Mouse (Mus musculus): ENCODE results near the gene Fyn.

Gene Fyn

DNA sequence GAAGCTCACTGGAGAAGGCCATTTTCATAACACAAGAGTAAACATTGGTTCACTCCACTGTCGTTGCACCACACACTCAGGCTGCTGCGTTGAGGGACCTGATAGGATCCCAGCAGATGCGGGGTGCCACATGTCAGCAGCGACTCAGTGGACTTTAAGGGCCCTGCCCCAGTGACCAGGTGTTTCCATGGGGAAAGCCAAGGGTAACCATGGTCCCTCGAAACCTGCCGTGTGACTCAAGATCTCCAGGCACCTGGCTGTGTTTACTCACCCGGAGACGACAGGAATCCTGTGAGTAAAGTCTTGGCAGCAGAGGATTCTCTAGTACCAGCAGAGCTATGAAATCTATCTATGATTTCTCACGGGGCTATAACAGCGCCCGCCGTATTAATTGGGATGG lies 198.2 kb downstream of the Fyn start:
- no peak for DNase-seq (ENCODE audit: low spot score in 2 of 2)

DNA sequence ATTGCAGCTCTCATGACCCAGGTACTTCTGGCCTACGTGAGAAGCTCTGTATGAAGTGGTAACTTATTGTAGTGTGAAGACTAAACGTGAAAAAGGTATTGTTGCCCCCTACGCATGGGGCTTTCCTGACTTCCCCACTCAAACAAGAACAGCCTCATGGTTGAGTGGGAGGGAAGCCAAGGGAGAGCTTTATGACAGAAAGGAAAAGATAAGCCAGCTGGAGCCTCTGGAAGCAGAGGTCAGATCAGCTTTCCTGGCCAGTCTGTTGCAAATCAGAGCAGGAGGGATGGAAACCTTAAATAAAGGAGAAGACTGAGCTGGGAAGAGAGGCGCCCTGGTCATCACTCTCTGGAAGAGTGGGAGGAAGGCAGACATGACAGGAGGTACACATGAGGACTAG lies 200.3 kb downstream of the Fyn start:
- no peak for DNase-seq (ENCODE audit: low spot score in 2 of 2)

DNA sequence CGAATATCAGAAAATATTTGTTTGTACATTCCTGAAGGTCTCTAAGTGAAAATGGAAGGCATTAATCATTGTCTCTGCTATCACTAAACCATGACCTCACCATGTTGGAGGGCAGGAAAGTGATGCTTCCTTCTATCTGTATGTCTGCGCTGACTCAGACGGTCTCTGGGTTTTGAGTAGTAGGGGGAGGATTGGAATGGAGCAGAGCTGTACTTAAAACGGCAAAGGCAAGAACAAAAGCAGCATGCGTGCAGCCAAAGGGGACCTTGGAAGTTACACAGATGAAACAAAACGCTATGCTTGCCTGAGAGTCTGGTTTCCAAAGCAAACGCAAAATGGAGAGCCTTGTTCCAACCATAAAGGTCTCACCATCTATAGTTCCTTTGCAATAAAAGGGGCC lies 202.4 kb downstream of the Fyn start:
- DNase-seq (ENCODE audit: low spot score in 2 of 2), result no peak

DNA sequence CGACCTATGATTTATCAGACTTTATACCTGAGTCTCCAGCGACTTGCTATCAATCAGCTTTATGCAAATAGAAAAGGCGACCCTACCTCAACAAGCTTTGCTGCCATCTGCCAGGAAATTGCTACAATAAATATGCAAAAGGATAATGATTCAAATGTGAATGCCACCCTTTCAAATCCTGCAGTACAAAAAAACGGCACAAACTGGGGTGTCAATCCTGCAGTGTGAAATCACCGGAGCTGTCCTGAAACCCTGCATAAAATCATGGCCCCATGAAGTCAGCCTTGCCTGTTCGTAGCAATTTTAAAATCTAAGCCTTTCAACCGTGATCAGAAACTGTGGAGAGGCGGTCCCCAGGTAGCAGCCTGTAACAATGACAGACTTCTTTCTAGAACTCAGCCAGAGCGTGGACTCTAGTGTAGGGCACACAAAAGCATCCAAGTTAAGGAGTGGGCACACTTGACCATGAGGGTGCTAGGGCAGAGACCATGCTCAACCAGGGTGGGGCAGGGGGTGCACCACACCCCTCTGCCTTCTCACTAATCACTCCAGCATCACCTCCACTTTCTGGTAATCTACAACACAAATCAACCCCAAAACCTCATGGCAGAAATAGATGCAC lies 203.5 kb downstream of the Fyn start:
- DNase-seq (ENCODE audit: low spot score in 2 of 2), result no peak

DNA sequence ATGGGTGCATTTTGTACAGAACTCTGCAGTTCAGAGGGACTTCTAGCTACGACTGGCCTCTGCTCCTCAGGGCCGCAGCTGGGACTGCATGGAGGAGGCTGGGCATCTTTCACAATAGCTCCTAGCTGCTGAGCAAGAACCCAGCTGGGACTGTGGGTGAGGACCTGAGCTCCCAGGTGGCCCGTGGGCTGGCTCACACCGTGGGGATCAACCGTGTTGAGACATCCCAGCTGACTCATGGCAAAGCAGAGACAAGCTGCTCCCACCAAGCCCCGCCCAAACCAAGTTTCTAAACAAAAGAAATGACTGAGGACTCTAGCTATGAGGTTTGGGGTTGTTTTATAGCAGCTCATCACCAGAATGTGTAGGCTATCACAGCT lies 204.0 kb downstream of the Fyn start:
- no peak for DNase-seq (ENCODE audit: low spot score in 2 of 2)

DNA sequence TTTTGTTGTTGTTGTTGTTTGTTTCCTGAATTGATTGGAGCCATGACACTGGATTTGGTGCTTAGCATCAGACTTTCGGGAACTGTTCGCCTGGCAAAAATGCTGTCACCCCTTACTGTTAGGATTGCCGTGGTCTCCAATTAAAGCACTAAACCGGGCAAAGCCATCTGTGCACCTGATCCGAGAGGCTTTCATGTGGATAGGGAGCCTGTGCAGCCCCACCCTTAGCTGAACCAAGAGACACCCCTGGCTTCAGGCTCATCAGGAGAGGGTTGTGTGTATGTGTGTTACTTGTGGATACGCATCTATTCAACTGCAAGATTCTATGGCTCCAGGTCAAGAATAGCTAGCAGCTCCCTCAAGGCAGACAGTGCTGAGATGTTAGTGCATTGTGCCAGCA lies 207.8 kb downstream of the Fyn start:
- no peak for DNase-seq (ENCODE audit: low spot score in 2 of 2)

DNA sequence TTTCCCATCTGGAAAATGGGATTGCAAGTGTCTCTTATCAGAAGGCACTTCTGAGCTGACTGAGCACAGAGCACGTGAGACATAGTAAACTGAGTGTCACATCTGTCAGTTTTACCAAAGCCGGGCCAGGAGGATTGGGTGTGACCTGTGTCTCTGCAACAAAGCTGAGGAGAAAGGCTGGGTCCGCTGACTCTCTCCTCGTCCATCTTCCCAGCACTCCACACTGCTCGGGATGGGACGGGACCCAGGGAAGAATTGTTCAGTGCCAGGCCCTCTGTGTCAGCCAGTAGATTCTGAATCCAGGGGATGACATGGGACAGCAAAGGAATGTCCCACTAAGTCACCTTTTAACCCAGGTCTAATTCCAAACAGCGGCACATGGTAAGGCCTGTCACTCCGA lies 211.8 kb downstream of the Fyn start:
- no peak for DNase-seq (ENCODE audit: low spot score in 2 of 2)

DNA sequence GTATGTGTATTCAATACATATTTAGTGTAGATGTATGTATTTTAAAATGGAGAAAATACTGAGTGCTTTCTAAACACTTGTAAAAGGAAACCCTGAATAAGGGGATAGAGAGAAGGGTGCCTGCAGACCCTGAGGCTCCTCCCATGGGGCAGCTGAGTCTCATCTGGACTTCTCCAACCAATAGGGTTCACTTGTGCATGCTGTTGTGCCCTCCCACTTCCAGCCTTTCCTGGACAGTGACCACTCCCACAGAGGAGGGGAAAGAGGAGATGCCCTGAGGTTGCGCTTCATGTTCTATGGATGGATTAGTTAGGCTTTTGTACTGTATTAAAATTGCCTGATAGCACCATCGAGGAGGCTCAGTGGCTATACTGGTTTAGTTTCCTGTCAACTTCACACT lies 213.7 kb downstream of the Fyn start:
- DNase-seq (ENCODE audit: low spot score in 2 of 2), result no peak

DNA sequence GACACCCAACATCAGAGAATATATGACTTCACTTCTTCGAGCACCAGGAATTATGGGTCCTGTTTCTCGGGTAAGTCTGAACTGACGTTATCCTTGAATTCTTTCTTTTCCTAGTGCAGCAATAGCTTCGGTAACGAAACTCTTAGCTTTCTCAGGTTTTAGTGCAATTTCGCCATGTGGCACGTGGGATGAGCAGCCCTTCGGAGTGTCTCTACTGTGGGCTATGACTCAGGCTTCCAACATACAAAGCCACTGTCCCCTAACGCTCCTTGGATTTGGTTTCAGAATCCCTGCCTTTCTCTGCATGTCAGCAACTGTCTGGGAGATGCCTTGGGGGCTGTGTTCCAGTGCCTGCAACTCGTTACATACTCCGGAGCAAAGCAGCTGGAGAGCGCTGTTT lies 215.1 kb downstream of the Fyn start:
- no peak for DNase-seq (ENCODE audit: low spot score in 2 of 2)

DNA sequence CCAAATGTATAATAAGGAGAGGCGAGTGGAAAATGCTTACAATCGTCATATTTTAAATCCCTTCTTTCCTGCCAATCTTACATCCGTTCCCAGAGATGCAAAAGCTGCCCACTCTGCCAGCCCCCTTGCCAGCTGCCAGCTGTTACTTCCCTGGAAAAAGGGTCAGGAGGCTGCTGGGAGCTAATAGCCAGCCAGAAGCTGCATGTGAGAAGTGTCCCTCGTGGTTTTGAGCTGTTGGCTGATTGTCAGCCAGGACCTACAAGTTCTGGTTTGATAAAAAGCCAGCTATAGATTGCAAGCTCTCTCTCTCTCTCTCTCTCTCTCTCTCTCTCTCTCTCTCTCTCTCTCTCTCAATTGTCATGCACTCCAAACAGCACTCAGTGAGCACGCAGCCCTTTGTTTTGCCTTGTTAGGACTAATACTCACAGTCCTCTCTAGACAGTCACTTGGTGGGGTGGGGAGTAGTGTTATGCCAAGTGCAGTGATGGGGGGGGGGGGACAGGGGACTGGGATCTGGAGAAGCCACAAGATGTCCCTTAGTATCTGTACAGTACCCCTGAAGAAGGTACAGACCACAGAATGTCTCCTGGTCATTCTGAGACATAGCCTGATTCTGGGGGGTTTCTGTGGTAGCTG lies 218.8 kb downstream of the Fyn start:
- no peak for DNase-seq (ENCODE audit: low spot score in 2 of 2)

DNA sequence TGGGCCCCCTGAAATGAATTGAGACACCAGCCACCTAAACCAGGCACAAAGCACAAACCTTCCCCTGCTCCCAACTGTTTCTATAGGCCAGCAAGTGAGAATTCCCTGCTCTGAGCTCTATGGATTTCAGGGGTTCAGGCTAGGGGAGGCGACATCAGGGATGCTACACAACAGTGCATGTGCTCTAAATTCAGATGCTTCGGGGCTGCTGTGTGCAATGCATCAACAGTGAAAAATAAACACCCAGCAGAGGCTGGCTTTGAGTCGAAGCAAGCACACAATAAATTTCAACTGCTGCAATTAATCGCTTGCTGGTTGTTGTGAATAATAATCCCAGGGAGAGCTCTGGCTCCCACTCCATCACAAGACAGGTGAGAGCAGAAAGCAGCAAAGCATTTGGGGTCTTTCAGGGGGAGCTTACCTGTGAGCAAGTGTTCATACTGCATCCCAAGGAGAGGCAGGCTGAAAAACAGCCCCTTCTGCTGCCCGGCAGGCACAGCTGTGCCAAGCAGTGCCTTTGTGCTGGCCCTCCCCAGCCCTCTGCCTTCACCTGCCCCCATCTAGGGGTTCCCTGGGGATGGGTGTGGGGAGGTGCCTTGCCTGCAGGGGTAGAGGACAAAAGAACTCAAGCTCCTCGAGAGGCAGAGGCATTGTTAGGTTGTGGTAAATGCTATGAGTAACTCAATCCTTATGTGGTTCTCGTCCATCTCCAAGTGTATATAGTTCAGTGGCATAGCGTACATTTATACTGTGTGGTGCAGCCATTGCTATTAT lies 219.5 kb downstream of the Fyn start:
- DNase-seq (ENCODE audit: low spot score in 2 of 2), result no peak

DNA sequence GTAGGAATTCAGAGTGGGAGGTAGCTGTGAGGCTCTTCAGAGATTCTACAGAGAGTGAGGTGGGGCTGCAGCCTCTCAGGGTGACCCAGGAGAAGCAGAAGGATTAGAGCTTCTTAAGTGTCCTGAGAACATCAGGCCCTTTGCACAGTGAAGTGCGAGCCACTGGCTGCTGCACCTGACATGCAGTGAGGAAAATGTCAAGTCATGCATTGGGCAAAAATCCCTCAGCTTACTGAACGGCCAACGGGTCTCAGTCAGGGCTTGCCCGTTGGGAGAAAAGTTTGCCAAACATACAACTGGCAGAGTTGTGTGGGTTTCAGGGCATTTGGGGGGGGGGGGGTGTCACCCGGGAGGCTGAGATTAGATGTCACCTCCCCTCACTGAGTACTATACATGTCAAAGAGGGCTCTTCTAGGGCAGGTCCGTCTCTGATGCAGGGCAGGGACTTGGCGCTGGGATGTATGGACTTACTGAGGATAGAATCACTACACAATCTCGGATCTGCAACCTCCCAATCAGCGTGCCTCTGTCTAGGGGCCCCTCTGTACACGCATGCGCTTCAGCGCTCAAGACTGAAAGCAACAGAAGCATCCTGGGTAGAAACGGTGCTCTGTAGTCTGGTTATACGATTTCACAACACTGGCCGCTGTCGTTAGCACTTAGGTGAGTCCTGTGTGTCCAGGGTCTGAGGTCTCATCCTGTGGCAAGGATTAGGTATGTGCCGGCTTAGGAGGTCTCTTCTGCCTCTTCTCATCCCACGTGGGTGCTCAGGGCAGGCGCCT lies 221.3 kb downstream of the Fyn start:
- DNase-seq (ENCODE audit: low spot score in 2 of 2), result no peak

DNA sequence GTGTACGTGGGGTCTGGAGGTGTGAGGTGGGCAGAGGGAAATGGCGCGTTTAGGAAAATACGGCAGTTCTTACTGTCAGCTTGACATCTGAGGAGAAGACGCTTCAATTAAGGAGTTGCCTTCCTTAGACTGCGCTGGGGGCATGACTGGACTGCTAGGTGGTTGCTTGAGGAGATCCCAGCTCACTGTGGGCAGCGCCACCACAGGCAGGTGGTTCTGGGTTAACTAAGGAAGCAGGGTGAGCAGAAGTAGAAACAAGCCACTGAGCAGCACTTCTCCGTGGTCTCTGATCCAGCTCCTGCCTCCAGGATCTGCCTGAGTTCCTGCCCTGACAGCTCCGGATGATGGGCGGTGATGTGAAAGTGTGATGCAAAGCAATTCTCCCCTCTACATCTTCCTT lies 222.0 kb downstream of the Fyn start:
- DNase-seq (ENCODE audit: low spot score in 2 of 2), result no peak

DNA sequence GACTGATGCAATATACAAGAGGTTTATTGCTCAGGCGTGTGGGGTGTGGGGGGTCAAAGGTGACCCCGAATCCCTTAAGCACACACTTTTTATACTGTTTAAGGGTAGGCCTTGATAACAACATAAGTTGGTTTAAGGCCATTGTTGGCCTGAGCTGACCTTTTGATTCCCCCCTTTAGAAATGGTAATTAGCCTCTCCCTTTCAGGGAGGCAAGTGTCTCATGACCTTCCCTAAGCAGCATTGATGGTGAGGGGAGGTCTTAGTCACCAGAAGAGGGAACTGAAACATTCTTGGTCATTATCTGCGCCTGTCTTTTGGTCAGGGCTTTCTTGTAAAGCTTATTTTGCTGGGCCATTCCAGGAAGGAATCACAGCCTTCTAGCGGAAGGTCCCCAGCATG lies 223.8 kb downstream of the Fyn start:
- no peak for DNase-seq (ENCODE audit: low spot score in 2 of 2)

DNA sequence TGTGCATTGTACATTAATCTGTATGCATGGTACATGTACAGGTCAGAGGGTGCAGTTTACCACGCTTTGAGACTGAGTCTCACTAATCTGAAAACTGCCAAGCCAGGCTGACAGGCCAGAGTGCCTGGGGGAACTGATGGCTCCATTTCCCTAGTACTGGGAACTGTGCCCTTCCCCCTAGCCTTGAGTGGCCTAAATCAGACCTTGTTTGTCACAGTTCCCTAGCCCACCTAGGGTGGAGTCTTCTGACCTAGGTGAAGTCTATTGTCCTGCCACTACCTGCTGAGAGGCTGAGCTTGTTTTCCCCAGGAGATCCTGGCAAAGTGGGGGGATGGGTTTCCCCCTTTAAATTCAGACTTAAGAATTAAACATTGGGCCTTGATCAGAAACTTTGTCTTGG lies 226.1 kb downstream of the Fyn start:
- DNase-seq (ENCODE audit: low spot score in 2 of 2), result no peak

DNA sequence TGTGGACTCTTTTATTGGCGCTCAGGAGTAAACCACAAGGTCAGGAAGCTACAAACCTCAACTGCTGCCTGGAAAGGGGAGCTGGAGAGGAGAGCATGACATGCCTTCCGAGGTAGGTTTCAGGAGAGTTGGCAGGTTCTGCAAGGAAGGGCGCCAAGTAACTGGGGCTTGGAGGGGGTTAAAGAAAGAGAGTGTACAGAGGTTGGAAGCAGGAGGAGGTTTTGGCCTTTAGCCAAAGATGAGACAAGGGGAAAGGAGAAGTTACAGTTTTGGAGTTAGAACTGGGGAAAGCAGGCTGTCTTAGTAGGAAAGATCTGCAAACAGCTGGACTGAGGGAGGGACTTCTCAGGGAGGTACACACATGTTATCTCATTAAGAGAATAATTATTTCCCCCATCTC lies 227.2 kb downstream of the Fyn start:
- no peak for DNase-seq (ENCODE audit: low spot score in 2 of 2)

DNA sequence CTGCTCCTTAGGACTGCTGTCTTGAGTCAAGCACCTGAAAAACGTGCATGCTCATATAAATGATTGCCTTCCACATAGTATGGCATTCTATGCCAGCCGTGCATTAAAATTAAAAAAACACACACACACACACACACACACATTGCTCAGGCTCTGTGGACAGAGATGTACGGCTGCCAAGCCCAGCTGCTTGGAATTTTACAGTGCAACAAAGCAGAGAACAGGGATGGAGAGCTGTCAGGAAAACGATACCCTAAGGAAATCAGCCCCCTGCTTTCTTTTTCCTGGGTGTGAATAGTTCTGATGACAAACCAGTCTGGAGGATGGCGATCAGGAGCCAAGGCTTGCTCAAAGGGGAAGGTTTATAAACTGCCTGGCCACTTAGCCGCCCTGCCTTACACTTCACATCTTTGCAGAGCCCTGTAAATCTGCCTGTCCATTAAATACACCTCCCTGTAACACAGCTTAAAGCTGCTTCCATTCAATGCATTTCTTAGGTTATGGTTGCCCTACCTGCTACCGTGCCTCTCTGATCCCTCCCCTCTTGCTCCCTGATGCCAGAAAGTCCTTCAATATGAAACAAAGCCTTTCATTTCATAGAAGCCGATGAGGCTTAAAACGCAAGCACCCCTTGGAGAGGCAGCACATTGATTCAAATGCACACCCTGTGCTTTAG lies 228.6 kb downstream of the Fyn start:
- no peak for DNase-seq (ENCODE audit: low spot score in 2 of 2)

DNA sequence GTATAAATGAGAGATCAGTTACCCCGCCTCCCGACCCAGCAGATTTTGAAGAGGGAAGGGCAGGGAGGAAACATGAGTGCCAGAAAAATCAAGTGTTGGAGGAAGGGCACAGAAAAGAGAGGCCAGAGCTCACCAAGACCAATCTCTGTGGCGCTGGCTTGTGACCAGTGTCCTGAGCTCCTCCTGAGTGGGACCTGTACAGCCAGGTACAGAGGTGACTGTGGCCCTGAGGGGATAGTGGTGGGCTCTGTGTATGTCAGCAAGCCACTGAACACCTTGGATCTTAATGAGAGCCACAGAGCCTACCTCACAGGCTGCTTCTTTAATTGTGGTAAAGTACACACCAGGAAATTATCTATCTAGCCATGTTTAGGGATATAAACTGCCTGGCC lies 229.1 kb downstream of the Fyn start:
- no peak for DNase-seq (ENCODE audit: low spot score in 2 of 2)

DNA sequence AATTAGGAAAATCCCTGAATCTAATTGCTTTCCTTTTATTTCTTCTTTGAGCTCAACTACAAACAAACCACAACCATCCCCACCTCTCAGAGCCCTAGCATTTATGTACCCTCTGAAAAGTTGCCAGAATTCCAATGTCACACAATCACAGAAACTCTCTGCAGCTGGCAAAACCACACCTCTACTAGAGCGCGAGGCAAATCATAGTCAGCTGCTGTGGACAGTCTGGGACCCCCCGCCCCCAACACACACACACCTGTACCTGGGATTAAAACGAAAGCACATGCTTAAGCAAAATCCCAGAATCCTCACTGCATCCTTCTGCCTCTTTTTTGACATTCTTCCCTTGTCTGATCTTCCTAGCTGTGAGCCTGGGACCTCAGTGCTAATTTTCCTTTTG lies 230.9 kb downstream of the Fyn start:
- no peak for DNase-seq (ENCODE audit: low spot score in 2 of 2)

DNA sequence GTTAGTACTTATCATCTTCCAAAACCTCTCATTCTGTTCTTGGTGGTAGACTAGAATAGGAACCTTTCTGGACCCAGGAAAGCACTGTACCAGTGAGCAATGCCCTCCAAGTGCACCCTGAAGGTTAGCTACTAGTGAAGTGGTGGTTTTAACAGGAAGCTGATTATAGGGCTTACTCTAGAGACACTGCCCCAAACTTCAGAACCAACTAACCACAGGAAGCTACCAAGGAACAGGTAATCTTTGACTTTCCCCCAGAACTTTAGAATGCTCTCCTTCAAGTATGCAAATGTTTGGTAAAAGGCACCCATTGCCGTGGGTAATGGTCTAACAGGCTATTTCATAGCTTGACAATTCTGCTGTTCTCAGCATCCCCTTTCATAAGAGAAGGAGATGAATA lies 231.5 kb downstream of the Fyn start:
- peak; percentile 24 to 49 for DNase-seq (ENCODE audit: low spot score in 2 of 2)

DNA sequence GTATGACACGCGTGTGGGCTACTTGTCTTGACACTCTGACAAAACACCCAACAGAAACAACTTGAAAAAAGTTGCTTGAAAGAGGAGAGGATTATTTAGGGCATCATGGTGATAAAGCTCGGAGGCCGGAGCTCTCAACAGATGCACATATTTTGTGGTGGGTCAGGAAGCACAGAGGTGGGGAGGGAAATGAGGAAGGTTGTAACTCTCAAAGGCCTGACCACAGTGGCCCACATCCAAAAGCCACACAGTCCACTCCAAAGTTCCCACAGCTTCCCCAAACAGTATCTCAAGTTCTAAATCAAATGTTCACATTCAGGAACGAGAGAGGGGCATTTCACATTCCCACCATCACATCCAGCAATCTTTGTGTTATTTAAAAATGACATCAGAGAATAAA lies 232.4 kb downstream of the Fyn start:
- no peak for DNase-seq (ENCODE audit: low spot score in 2 of 2)

DNA sequence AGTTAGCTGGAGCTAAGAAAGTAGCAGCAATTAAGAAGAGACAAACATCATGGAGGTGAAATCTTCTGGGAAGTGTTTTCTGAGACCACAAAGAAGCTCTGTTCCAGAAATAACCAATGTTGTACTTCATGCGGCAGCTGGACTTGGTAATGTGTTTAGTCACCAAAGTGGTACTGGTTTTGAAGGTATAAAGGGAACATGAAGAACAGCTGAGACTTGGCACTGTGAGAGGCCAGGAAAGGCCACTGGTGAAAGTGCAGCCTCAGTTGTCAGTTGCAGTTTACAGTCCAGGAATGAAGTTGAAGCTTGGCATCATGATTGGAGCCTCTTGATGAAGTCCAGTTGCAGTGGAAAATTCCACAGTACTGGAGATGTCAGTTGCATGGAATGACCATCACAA lies 237.8 kb downstream of the Fyn start:
- DNase-seq (ENCODE audit: low spot score in 2 of 2), result no peak

Measured in natural killer cell, adult 2 months (primary cell).